Mouse (Mus musculus) stomach, embryonic 14.5 days (tissue): Measurements from ENCODE around the gene Pou6f2. TPM values are rescaled to one million over a fixed set of nuclear protein-coding genes. Genes with fewer than 3 reads are reported as not detected.
A peak's percentile ranks its signal among the peaks of the same experiment; 100 is the strongest.

Source experiments
- ATAC-seq: fragments of 200-750 bp; cut with Nextera tagmentation; 2 replicates; pipeline ENCODE4 v1.8.0; 2017; ENCODE audit warnings: low read depth, moderate TSS enrichment; ENCODE audit not compliant: insufficient number of reproducible peaks, insufficient read depth, low FRiP score
- H3K27ac ChIP-seq: fragments of 300-500 bp; sonication (generic); 2 replicates; pipeline ENCODE4 v1.5.1; 2014; ENCODE audit warnings: mild to moderate bottlenecking, low read length, moderate library complexity, mixed read lengths
- H3K27me3 ChIP-seq: fragments of 300-500 bp; sonication (generic); 2 replicates; pipeline ENCODE4 v1.6.1; 2014; ENCODE audit warnings: low read length, control low read depth, mixed read lengths; ENCODE audit not compliant: control insufficient read depth, insufficient read depth
- H3K36me3 ChIP-seq: fragments of 300-500 bp; sonication (generic); 2 replicates; pipeline ENCODE4 v1.6.1; 2014; ENCODE audit warnings: mild to moderate bottlenecking, control low read depth, low read length, moderate library complexity, mixed read lengths; ENCODE audit not compliant: control insufficient read depth, insufficient read depth
- H3K4me1 ChIP-seq: fragments of 300-500 bp; sonication (generic); 2 replicates; pipeline ENCODE4 v1.6.1; 2014; ENCODE audit warnings: low read length, control low read depth, mixed read lengths; ENCODE audit not compliant: control insufficient read depth, insufficient read depth
- H3K4me2 ChIP-seq: fragments of 300-500 bp; sonication (generic); replicated peaks from 2 replicates; pipeline ENCODE4 v1.6.1; 2014; ENCODE audit warnings: low read depth, low read length, control low read depth
- H3K4me3 ChIP-seq: fragments of 300-500 bp; sonication (generic); 2 replicates; pipeline ENCODE4 v1.5.1; 2014; ENCODE audit warnings: low read depth, low read length, control low read depth
- H3K9ac ChIP-seq: fragments of 300-500 bp; sonication (generic); replicated peaks from 2 replicates; pipeline ENCODE4 v1.6.1; 2014; ENCODE audit warnings: low read depth, mild to moderate bottlenecking, control low read depth, low read length, moderate library complexity, mixed read lengths
- H3K9me3 ChIP-seq: fragments of 300-500 bp; sonication (generic); 2 replicates; pipeline ENCODE4 v1.6.1; 2016; ENCODE audit warnings: low read depth, low read length, control low read depth; ENCODE audit not compliant: control insufficient read depth
- WGBS: fragments of 180-500 bp; shearing (Covaris S2); extraction: QIAGEN DNeasy Blood & Tissue Kit; methylation state at CpG from one replicate; pipeline ENCODE4 v1.1.7; 2014; 5-methylcytosine and 5-hydroxymethylcytosine counted together
- polyA plus RNA-seq: library from polyadenylated mRNA; unstranded; fragments of >200 nt; fragmentation: Nextera tagmentation; extraction: Ambion mirVana; gene quantifications from 2 replicates; pipeline ENCODE4 v1.2.1, GENCODE M21; 2014

Pou6f2 gene
- polyA plus RNA-seq, 1 experiment from 2014 or later = 0.19 TPM

DNA sequence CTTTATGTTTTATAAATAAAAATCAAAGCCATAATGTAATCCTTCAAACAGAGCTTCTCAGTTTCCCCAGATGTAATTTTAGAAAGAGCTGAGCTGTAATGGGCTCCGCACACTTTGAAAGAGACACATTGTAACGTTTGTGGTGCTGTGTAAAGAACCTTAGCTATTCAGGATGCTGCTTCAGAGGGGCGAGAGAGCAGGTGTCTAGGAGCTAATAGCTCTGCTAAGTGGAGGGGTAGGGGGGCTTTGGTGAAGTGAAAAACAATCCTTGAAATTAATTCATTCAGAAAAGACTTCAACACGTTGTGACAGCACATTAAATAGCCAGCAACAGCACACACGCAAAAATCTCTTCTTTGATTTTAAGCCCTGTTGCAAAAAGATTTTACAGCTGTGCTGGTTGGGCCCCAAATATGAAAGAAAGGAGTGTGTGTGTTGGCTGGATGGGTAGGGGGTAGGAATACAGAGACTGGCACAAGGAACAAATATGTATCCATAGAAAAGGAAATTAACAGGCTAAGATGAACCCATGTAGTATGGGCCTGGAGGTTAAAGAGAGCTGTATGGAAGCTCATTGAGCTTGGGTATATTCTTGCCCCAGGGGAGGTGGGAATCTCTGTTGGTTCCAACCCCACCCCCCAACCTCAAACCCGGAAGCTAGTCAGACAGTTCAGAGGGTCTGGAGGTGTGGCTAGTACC is 73.4 kb downstream of the Pou6f2 start:
- H3K36me3 ChIP-seq = no peaks in the 10 kb centered on the region
- no peaks in the 10 kb centered on the region for H3K9me3 ChIP-seq
- no peak overlapping the region for H3K4me2 ChIP-seq
- no peak for ATAC-seq
- no peak overlapping the region for H3K4me3 ChIP-seq
- 58% methylated on average over 6 of the region's 6 CpGs for WGBS
- H3K9ac ChIP-seq = no peak overlapping the region
- no peaks in the 10 kb centered on the region for H3K4me1 ChIP-seq
- H3K27ac ChIP-seq = no peak overlapping the region
- no peaks in the 10 kb centered on the region for H3K27me3 ChIP-seq

DNA sequence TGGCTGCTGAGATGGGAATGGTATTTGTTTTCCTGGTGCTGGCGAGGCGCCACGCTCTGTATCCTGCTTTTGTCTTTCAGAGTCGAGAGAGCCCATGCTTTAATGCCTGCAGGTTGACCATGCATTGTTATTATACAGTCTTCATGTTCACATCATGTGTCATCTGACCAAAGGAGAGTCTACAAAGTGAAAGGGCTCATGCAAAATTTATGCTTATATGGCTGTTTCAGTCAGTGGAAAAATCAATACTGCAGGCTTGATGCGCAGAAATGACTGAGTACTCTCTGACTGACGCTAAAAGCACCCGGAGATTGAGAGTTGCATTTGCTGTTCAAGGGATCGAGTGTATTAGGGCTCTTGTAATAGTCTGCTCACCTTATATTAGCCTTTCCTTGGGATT is 74.1 kb downstream of the Pou6f2 start:
- Histone ChIP-seq H3K9ac (no peak overlapping the region), H3K36me3 (no peaks in the 10 kb centered on the region), H3K4me3 (no peak overlapping the region), H3K4me2 (no peak overlapping the region), H3K4me1 (no peaks in the 10 kb centered on the region), H3K27me3 (no peaks in the 10 kb centered on the region), H3K9me3 (no peaks in the 10 kb centered on the region), H3K27ac (no peak overlapping the region)
- 73% methylated on average over 8 of the region's 8 CpGs for WGBS
- ATAC-seq = no peak

DNA sequence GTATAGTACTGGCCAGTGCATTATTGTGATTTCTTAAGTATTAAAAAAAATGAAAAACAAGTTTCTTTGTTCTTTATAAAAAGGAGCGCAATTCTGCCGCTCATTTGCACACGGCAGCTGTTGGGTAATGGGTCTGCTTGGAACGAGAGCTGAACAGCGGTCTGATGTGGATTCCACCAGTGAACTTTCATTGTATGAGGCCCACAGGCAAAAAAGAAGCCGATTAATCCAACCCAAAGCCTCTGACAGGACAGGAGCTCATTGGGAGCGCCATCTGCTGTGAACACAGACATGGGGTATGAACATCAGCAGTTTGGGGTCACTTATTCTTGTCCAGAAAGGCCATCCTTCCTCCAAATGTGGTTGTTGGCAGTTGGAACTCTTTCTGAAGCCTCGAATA is 84.9 kb downstream of the Pou6f2 start:
- peaks cover 7% of the 10 kb centered on the region; the same call in 1 of the 2 replicates for H3K4me1 ChIP-seq
- no peak overlapping the region for H3K27ac ChIP-seq
- no peak overlapping the region for H3K4me3 ChIP-seq
- ATAC-seq = no peak
- 75% methylated on average over 8 of the region's 8 CpGs for WGBS
- H3K27me3 ChIP-seq = no peaks in the 10 kb centered on the region
- H3K9me3 ChIP-seq = no peaks in the 10 kb centered on the region
- no peak overlapping the region for H3K4me2 ChIP-seq
- H3K9ac ChIP-seq = no peak overlapping the region
- H3K36me3 ChIP-seq = no peaks in the 10 kb centered on the region

DNA sequence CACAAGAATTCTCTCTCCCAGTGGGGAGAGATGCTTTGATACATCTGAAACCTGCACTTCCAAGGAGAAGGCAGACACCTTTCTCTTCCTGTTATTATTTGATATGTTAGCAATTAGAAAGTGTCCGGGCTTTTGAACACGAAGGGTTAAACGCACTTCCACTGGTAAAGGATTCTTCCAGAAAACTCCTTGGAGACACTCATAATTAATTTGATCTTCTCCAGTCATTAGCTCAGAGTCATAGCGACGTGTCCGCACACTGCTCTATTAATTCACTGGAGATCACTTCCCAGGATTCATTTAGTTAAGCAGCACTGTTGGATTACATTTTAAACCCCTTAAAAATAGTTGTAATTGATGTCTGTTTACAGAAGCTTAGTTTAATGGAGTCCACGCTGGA is 88.5 kb downstream of the Pou6f2 start:
- no peak overlapping the region for H3K27ac ChIP-seq

DNA sequence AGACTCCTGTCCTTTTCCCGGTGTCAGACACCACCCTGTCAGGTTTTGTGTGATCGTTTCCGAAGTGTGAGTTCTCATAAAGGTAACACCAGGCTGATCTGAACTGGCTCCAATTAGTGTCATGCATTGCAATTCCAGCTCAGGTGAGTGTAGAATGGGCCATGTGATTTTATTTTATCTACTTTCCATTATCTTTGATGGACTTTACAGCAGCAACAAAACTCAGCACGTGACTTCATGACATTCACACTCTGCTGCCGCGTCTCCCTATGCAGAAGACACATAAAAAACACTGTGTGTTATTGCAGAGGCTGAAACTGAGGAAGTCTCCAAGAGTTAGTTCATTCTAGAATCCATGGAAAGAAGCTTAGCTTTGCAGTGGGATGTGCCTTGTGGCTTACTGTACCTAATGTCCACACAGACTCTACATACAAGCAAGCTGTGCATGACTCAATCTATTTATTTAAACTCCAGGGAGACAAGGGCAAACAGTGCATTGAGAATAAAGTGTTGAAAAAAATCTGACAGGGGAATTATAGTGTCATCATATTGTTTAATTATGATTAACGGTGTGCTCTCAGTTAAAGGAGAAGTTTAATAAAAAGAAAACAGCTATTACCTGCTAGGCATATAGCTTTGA is 90.9 kb downstream of the Pou6f2 start:
- Histone ChIP-seq H3K9me3 (no peaks in the 10 kb centered on the region), H3K9ac (no peak overlapping the region), H3K4me1 (peaks cover 7% of the 10 kb centered on the region; the same call in 1 of the 2 replicates), H3K36me3 (no peaks in the 10 kb centered on the region), H3K27ac (no peak overlapping the region), H3K4me2 (no peak overlapping the region), H3K27me3 (no peaks in the 10 kb centered on the region), H3K4me3 (no peak overlapping the region)
- 0 out of 2 replicates have a peak, but pooled peaks have one; percentile 28 for ATAC-seq
- WGBS = 79% methylated on average over 7 of the region's 7 CpGs

More for the DNA sequence above, 88.5 kb downstream of the Pou6f2 start:
- ATAC-seq = no peak
- Histone ChIP-seq H3K4me2 (no peak overlapping the region), H3K4me3 (no peak overlapping the region), H3K9me3 (no peaks in the 10 kb centered on the region), H3K36me3 (no peaks in the 10 kb centered on the region), H3K4me1 (peaks cover 7% of the 10 kb centered on the region; the same call in 1 of the 2 replicates), H3K27me3 (no peaks in the 10 kb centered on the region), H3K9ac (no peak overlapping the region)
- WGBS = 31% methylated on average over 7 of the region's 7 CpGs

DNA sequence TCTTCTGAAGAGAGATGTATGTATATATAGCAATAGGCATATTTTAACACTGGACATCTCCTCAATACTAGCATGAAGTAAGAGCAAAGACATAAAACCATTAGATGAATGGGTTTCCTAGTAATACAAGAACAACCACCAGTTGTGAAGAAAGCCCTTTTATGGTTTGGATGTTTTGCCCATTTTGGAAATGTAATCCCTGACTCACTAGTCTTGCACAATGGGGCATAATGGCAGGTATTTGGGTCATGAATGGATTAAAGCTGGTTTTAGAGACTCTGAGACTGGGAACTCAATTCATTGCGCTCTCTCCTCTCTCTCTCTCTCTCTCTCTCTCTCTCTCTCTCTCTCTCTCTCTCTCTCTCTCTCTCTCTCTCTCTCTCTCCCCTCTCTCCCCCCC is 97.5 kb downstream of the Pou6f2 start:
- WGBS = 82% methylated on average over 1 of the region's 1 CpGs
- H3K4me3 ChIP-seq = no peak overlapping the region
- H3K9me3 ChIP-seq = no peaks in the 10 kb centered on the region
- no peaks in the 10 kb centered on the region for H3K36me3 ChIP-seq
- no peaks in the 10 kb centered on the region for H3K4me1 ChIP-seq
- no peak overlapping the region for H3K4me2 ChIP-seq
- H3K27ac ChIP-seq = no peak overlapping the region
- no peaks in the 10 kb centered on the region for H3K27me3 ChIP-seq
- no peak for ATAC-seq
- no peak overlapping the region for H3K9ac ChIP-seq

DNA sequence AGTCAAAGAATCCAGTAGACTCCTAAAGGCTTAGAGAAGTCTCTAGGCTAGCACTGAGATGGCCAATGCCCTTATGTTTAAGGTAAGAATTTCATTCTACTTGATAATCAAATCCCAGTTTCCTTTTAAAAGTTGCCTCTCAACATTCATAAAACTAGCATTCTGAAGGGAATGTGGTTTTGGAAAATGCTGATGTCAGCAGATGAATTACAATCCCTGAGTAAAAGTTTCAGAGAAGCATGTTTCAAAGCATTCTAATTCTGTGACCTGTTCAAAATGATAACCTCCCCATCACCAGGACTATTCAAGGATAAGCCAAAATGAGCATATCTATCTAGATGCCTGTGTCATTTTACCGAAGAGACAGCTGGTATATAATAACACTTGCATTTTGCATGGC is 104.0 kb downstream of the Pou6f2 start:
- 80% methylated on average over 1 of the region's 1 CpGs for WGBS

DNA sequence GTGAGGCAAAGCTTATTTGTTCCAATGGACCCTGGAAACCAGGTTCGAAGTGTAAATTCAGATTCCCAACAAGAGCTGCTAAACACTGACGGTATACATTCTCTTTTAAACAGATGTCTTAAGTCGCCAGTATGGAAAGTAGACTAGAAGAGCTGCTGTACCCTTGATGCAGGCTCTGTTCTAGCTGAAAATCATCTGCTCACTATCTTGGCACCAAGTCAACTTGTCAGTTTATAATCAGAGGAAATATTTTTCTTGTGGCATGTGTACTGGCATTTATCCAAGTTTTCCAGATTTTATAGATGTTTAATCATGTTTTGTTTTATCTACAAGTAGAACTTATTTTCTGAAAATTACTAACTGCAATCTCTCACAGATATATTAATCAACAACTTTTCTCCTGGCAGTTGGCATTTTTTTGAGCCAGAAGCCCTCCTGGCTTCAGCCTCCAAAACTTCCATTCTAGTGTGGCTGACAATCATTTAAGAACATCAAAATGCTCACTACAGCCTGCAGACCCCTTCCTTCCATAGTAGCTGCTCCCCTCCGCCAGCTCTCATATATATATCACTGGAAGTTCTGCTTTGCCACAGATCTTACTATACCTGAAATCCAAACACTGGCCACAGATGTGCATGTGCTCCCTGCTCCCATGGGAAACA is 107.1 kb downstream of the Pou6f2 start:
- no peaks in the 10 kb centered on the region for H3K9me3 ChIP-seq
- no peaks in the 10 kb centered on the region for H3K36me3 ChIP-seq
- no peaks in the 10 kb centered on the region for H3K4me1 ChIP-seq
- H3K27me3 ChIP-seq = no peaks in the 10 kb centered on the region
- WGBS = 41% methylated on average over 4 of the region's 4 CpGs
- H3K9ac ChIP-seq = no peak overlapping the region
- H3K4me2 ChIP-seq = no peak overlapping the region
- ATAC-seq = no peak
- H3K4me3 ChIP-seq = no peak overlapping the region
- H3K27ac ChIP-seq = no peak overlapping the region

More for the DNA sequence above, 104.0 kb downstream of the Pou6f2 start:
- H3K4me3 ChIP-seq = no peak overlapping the region
- H3K4me1 ChIP-seq = no peaks in the 10 kb centered on the region
- no peaks in the 10 kb centered on the region for H3K27me3 ChIP-seq
- ATAC-seq = no peak
- no peaks in the 10 kb centered on the region for H3K9me3 ChIP-seq
- no peak overlapping the region for H3K27ac ChIP-seq
- H3K9ac ChIP-seq = no peak overlapping the region
- H3K36me3 ChIP-seq = no peaks in the 10 kb centered on the region
- no peak overlapping the region for H3K4me2 ChIP-seq
